Mouse (Mus musculus) urinary bladder, postnatal 36 days (tissue): Measurements from ENCODE around the gene Gm6890.
"Not testable (repeated sequence)": the region's sequence is repeated elsewhere in the genome, so short reads cannot be mapped to it uniquely, and the experiment has no call there.

Experiments
- DNase-seq, 2 experiments: peaks; one replicate each; pipeline ENCODE4 v3.0.0; 2022; ENCODE audit warnings: low spot score in 2 of 2, mixed read lengths in 1 of 2

The Gm6890 gene

GRCm38 (mm10) chrX:74740627-74741026 is at the start of gene Gm6890:
TSS of gene Gm6890 (plus strand) at chrX:74740927.
- DNase-seq = not testable (repeated sequence)

- not testable (repeated sequence) for DNase-seq
Measured at GRCm38 (mm10) chrX:74726195-74726594, 14.5 kb upstream of the Gm6890 start.

- not testable (repeated sequence) for DNase-seq
Measured at GRCm38 (mm10) chrX:74770715-74771114, 30.0 kb downstream of the Gm6890 start.
